Mouse (Mus musculus) embryonic fibroblast, embryonic 13.5 days (primary cell): Measurements from ENCODE around the gene Ndufs4. TPM values are rescaled to one million over a fixed set of nuclear protein-coding genes. Genes with fewer than 3 reads are reported as not detected.

Experiments
- H3K27ac ChIP-seq: 2 replicates; pipeline ENCODE4 v1.5.1; 2012; ENCODE audit warnings: low read length, control low read depth, inconsistent platforms; ENCODE audit not compliant: insufficient read depth
- H3K4me1 ChIP-seq: 2 replicates; pipeline ENCODE4 v1.6.1; 2011; ENCODE audit warnings: low read length; ENCODE audit not compliant: control insufficient read depth, insufficient read depth
- H3K4me3 ChIP-seq: 2 replicates; pipeline ENCODE4 v1.5.1; 2011; ENCODE audit warnings: mild to moderate bottlenecking, control low read depth, low read length; ENCODE audit not compliant: insufficient read depth
- CTCF ChIP-seq: IDR thresholded peaks from 2 replicates; pipeline ENCODE4 v1.5.1; 2011; ENCODE audit warnings: mild to moderate bottlenecking, control low read depth, low read length, moderate library complexity, borderline replicate concordance; ENCODE audit not compliant: insufficient read depth
- POLR2A ChIP-seq: IDR thresholded peaks from 2 replicates; pipeline ENCODE4 v1.6.1; 2011; ENCODE audit warnings: low read depth, mild to moderate bottlenecking, control low read depth, low read length, moderate library complexity
- polyA plus RNA-seq: library from polyadenylated mRNA; stranded (reverse); fragments of >200 nt; gene quantifications from 2 replicates; pipeline ENCODE4 v1.2.4, GENCODE M21; 2011; ENCODE audit warnings: low read depth; ENCODE audit not compliant: missing spikeins, insufficient read length

Gene Ndufs4
- polyA plus RNA-seq, 1 experiment = 116 TPM

- H3K27ac ChIP-seq = no peak overlapping the region
- H3K4me3 ChIP-seq = no peak overlapping the region
- no peak for TF ChIP-seq CTCF
- H3K4me1 ChIP-seq = no peaks in the 10 kb centered on the region
Measured at GRCm38 (mm10) chr13:114344979-114345712, 42.9 kb downstream of the Ndufs4 start.

- Histone ChIP-seq H3K27ac (no peak overlapping the region), H3K4me1 (no peaks in the 10 kb centered on the region), H3K4me3 (no peak overlapping the region)
- TF ChIP-seq CTCF = no peak
- TF ChIP-seq POLR2A = no peak
Measured at GRCm38 (mm10) chr13:114344220-114344973, 43.7 kb downstream of the Ndufs4 start.

- Histone ChIP-seq H3K27ac (no peak overlapping the region), H3K4me1 (no peaks in the 10 kb centered on the region), H3K4me3 (no peak overlapping the region)
- TF ChIP-seq POLR2A = no peak
- TF ChIP-seq CTCF = no peak
Measured at GRCm38 (mm10) chr13:114343001-114343400, 45.1 kb downstream of the Ndufs4 start.

GRCm38 (mm10) chr13:114319835-114320389 lies 68.1 kb downstream of the Ndufs4 start:
- H3K27ac ChIP-seq = no peak overlapping the region
- no peak for TF ChIP-seq CTCF
- TF ChIP-seq POLR2A = no peak
- no peak overlapping the region for H3K4me3 ChIP-seq
- no peaks in the 10 kb centered on the region for H3K4me1 ChIP-seq

DNA sequence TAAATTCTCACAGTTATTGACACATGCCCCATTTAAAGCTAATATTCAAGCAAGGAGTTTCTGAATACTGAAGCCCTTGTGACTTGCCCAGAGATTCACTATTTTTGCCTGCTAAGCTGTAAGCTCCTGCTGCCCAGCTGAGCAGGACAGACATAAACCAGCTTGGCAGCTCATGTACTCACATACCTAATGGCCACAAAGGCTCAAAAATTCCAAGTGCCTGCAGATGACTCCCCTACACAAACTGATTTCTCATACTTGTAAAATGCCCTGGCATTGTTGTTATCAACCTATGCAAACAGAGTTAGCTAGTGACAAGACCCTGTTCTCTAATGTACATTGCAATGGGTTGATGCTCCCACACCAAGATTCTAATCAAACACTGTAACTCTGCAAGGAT lies 68.9 kb downstream of the Ndufs4 start:
- Histone ChIP-seq H3K4me1 (no peaks in the 10 kb centered on the region), H3K4me3 (no peak overlapping the region), H3K27ac (no peak overlapping the region)
- no peak for TF ChIP-seq POLR2A
- no peak for TF ChIP-seq CTCF

GRCm38 (mm10) chr13:114315374-114315773 lies 72.7 kb downstream of the Ndufs4 start:
- H3K4me3 ChIP-seq = no peak overlapping the region
- TF ChIP-seq POLR2A (no peak), CTCF (no peak)
- H3K27ac ChIP-seq = no peak overlapping the region
- H3K4me1 ChIP-seq = no peaks in the 10 kb centered on the region

DNA sequence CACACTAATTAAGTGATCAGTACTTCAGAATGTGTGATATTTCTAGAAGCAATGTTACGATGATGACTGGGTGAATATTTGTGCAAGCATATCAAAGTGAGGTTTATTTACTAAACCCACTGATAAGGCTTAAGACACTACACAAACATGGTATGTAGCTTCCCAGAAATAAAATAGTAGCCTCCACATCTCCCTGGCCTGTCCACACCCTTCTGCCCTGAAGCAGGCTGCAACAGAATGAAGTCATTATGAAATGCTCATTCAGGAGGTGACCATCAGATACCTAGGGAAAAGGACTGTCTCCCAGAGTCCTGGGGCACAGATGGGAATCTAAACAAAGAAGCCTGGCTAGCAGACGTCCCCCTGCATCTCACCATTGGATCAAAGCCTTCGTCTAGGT lies 73.1 kb downstream of the Ndufs4 start:
- Histone ChIP-seq H3K4me3 (no peak overlapping the region), H3K4me1 (no peaks in the 10 kb centered on the region), H3K27ac (no peak overlapping the region)
- TF ChIP-seq POLR2A (no peak), CTCF (no peak)

- Histone ChIP-seq H3K27ac (no peak overlapping the region), H3K4me1 (no peaks in the 10 kb centered on the region), H3K4me3 (no peak overlapping the region)
- TF ChIP-seq POLR2A (no peak), CTCF (no peak)
Measured at GRCm38 (mm10) chr13:114310591-114310990, 77.5 kb downstream of the Ndufs4 start.

DNA sequence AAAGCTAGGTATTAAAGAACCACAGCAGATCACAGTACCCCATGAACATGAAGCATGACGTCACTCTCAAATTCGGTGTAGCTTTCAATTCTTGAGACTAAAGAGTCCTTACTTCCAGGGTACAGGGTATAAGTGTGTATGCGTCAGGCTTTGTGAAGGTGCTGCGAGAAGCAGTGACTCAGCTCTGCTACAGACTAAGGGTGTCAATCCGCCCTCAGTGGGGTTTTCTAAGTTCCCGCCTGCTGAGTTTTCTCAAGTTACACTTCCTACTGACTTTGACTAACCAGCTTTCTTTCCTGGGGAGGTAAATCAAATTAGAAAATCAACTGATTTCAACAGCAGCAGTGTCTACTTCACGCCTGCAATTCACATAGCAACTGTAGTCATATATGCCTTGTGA lies 83.4 kb downstream of the Ndufs4 start:
- TF ChIP-seq CTCF = no peak
- TF ChIP-seq POLR2A = no peak
- H3K27ac ChIP-seq = no peak overlapping the region
- H3K4me3 ChIP-seq = no peak overlapping the region
- H3K4me1 ChIP-seq = no peaks in the 10 kb centered on the region
